Mouse (Mus musculus) duodenum, adult 2 months (tissue): Measurements from ENCODE around the gene Fos. TPM values are rescaled to one million over a fixed set of nuclear protein-coding genes. Genes with fewer than 3 reads are reported as not detected.

ENCODE experiments used
- polyA plus RNA-seq: library from polyadenylated mRNA; depleted of rRNA; stranded (reverse); fragments of >200 nt; gene quantifications from 2 replicates; pipeline ENCODE4 v1.2.3, GENCODE M21; 2012; ENCODE audit warnings: low replicate concordance; rRNA removed

Fos gene
- polyA plus RNA-seq, result 81.3 and 338 TPM in 2 replicates

DNA sequence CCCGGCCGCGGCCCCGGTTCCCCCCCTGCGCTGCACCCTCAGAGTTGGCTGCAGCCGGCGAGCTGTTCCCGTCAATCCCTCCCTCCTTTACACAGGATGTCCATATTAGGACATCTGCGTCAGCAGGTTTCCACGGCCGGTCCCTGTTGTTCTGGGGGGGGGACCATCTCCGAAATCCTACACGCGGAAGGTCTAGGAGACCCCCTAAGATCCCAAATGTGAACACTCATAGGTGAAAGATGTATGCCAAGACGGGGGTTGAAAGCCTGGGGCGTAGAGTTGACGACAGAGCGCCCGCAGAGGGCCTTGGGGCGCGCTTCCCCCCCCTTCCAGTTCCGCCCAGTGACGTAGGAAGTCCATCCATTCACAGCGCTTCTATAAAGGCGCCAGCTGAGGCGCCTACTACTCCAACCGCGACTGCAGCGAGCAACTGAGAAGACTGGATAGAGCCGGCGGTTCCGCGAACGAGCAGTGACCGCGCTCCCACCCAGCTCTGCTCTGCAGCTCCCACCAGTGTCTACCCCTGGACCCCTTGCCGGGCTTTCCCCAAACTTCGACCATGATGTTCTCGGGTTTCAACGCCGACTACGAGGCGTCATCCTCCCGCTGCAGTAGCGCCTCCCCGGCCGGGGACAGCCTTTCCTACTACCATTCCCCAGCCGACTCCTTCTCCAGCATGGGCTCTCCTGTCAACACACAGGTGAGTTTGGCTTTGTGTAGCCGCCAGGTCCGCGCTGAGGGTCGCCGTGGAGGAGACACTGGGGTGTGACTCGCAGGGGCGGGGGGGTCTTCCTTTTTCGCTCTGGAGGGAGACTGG lies at the start of gene Fos:
Fos (plus strand) TSS at position 410 of the 817 bp plus-strand sequence.

Other genes starting within 250 kb of the Fos start
- gene Mlh3, start 203.3 kb upstream of the Fos start, polyA plus RNA-seq, result 0.85 and 0.93 TPM in 2 replicates
- gene Acyp1, start 185.5 kb upstream of the Fos start, polyA plus RNA-seq, result 1.5 and 2.5 TPM in 2 replicates
- gene Zc2hc1c, start 185.3 kb upstream of the Fos start, polyA plus RNA-seq, result 0.17 and 0.22 TPM in 2 replicates
- gene Nek9, start 134.5 kb upstream of the Fos start, polyA plus RNA-seq, result 7.3 and 8.0 TPM in 2 replicates
- 243 and 321 TPM in 2 replicates for gene Tmed10, start 99.0 kb upstream of the Fos start, polyA plus RNA-seq
- 3.4 and 6.3 TPM in 2 replicates for gene Jdp2, start 125.1 kb downstream of the Fos start, polyA plus RNA-seq
- 2.3 and 3.9 TPM in 2 replicates for gene Batf, start 212.8 kb downstream of the Fos start, polyA plus RNA-seq